Mouse (Mus musculus) limb, embryonic 12.5 days (tissue): ENCODE measurements at regions not wholly inside any gene's neighbourhood (a gene's known extent, or its start where the extent isn't known, plus 50 kb on each side); places are given as distances from the start of the nearest gene placed in this dataset.

Experiments used
- ATAC-seq: fragments of 200-750 bp; cut with Nextera tagmentation; 2 replicates; pipeline ENCODE4 v1.8.0; 2017; ENCODE audit warnings: low read depth, moderate TSS enrichment; ENCODE audit not compliant: insufficient number of reproducible peaks, insufficient read depth, low FRiP score, low TSS enrichment
- H3K27ac ChIP-seq: fragments of 300-500 bp; sonication (generic); 2 replicates; pipeline ENCODE4 v1.5.1; 2016; ENCODE audit warnings: mild to moderate bottlenecking, moderate library complexity
- H3K27me3 ChIP-seq: fragments of 300-500 bp; sonication (generic); 2 replicates; pipeline ENCODE4 v1.6.1; 2016; ENCODE audit warnings: mild to moderate bottlenecking, moderate library complexity
- H3K36me3 ChIP-seq: fragments of 300-500 bp; sonication (generic); 2 replicates; pipeline ENCODE4 v1.6.1; 2016; ENCODE audit warnings: mild to moderate bottlenecking, moderate library complexity
- H3K4me1 ChIP-seq: fragments of 300-500 bp; sonication (generic); replicated peaks from 2 replicates; pipeline ENCODE4 v1.6.1; 2016
- H3K4me2 ChIP-seq: fragments of 300-500 bp; sonication (generic); 2 replicates; pipeline ENCODE4 v1.6.1; 2016; ENCODE audit warnings: mild to moderate bottlenecking, moderate library complexity
- H3K4me3 ChIP-seq: fragments of 300-500 bp; sonication (generic); replicated peaks from 2 replicates; pipeline ENCODE4 v1.5.1; 2016; ENCODE audit warnings: mild to moderate bottlenecking
- H3K9ac ChIP-seq: fragments of 300-500 bp; sonication (generic); replicated peaks from 2 replicates; pipeline ENCODE4 v1.6.1; 2016; ENCODE audit warnings: mild to moderate bottlenecking, moderate library complexity
- H3K9me3 ChIP-seq: fragments of 300-500 bp; sonication (generic); 2 replicates; pipeline ENCODE4 v1.6.1; 2016; ENCODE audit warnings: mild to moderate bottlenecking, moderate library complexity
- WGBS: fragments of 180-500 bp; shearing (Covaris S2); methylation state at CpG from one replicate; pipeline ENCODE4 v1.1.7; 2016; 5-methylcytosine and 5-hydroxymethylcytosine counted together

GRCm38 (mm10) chr9:113419801-113420200 lies 288.3 kb downstream of the Pdcd6ip start:
- Histone ChIP-seq H3K27ac (no peak overlapping the region), H3K9ac (no peak overlapping the region), H3K36me3 (no peaks in the 10 kb centered on the region), H3K4me1 (no peaks in the 10 kb centered on the region), H3K27me3 (no peaks in the 10 kb centered on the region), H3K4me2 (no peak overlapping the region), H3K9me3 (no peaks in the 10 kb centered on the region), H3K4me3 (no peak overlapping the region)
- ATAC-seq, result no peak
- WGBS, result 100% methylated on average over 1 of the region's 1 CpGs

- no peak for ATAC-seq
- no peak overlapping the region for H3K4me3 ChIP-seq
Observed at GRCm38 (mm10) chr9:113417106-113417505, 291.0 kb downstream of the Pdcd6ip start.

GRCm38 (mm10) chr9:113415511-113415931 lies 292.5 kb downstream of the Pdcd6ip start:
- Histone ChIP-seq H3K36me3 (no peaks in the 10 kb centered on the region), H3K27me3 (no peaks in the 10 kb centered on the region), H3K9me3 (no peaks in the 10 kb centered on the region), H3K9ac (no peak overlapping the region), H3K4me1 (no peaks in the 10 kb centered on the region), H3K27ac (no peak overlapping the region), H3K4me2 (no peak overlapping the region), H3K4me3 (no peak overlapping the region)
- 69% methylated on average over 5 of the region's 5 CpGs for WGBS
- ATAC-seq, result no peak

More at GRCm38 (mm10) chr9:113417106-113417505, 291.0 kb downstream of the Pdcd6ip start:
- H3K27me3 ChIP-seq, result no peaks in the 10 kb centered on the region
- H3K4me1 ChIP-seq, result no peaks in the 10 kb centered on the region
- 86% methylated on average over 3 of the region's 3 CpGs for WGBS
- no peaks in the 10 kb centered on the region for H3K9me3 ChIP-seq
- H3K4me2 ChIP-seq, result no peak overlapping the region
- no peak overlapping the region for H3K9ac ChIP-seq
- H3K36me3 ChIP-seq, result no peaks in the 10 kb centered on the region
- no peak overlapping the region for H3K27ac ChIP-seq

- Histone ChIP-seq H3K36me3 (no peaks in the 10 kb centered on the region), H3K27me3 (no peaks in the 10 kb centered on the region), H3K4me2 (no peak overlapping the region), H3K4me1 (no peaks in the 10 kb centered on the region), H3K9ac (no peak overlapping the region), H3K27ac (no peak overlapping the region), H3K4me3 (no peak overlapping the region), H3K9me3 (no peaks in the 10 kb centered on the region)
- WGBS, result 55% methylated on average over 1 of the region's 1 CpGs
- ATAC-seq, result no peak
Observed at GRCm38 (mm10) chr9:113414690-113415089, 293.4 kb downstream of the Pdcd6ip start.

- H3K36me3 ChIP-seq, result no peaks in the 10 kb centered on the region
- ATAC-seq, result no peak
- H3K27me3 ChIP-seq, result no peaks in the 10 kb centered on the region
- 84% methylated on average over 3 of the region's 3 CpGs for WGBS
- no peaks in the 10 kb centered on the region for H3K4me1 ChIP-seq
- no peaks in the 10 kb centered on the region for H3K9me3 ChIP-seq
- no peak overlapping the region for H3K4me2 ChIP-seq
- no peak overlapping the region for H3K27ac ChIP-seq
- no peak overlapping the region for H3K9ac ChIP-seq
- H3K4me3 ChIP-seq, result no peak overlapping the region
Observed at GRCm38 (mm10) chr9:113413851-113414250, 294.2 kb downstream of the Pdcd6ip start.

DNA sequence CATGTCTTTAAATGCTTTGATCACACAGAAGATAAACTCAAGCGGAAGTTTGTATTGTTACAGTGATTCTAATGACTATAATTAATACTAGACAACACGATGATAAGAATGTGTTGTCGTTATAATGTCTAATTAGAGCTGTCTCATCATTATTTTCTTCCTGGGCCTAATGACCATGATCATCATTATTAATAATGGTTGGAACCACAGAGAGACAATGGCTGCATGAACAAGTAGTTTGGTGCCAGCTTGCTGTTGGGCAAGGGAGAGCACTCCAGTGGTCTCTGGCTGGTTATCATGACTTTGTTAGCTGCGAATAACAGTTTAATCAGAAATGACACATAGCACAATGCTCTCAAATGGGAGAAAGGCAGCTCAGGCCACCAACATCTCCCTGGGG lies 296.4 kb downstream of the Pdcd6ip start:
- H3K4me3 ChIP-seq, result no peak overlapping the region
- no peak overlapping the region for H3K27ac ChIP-seq
- no peak for ATAC-seq
- H3K27me3 ChIP-seq, result no peaks in the 10 kb centered on the region
- no peak overlapping the region for H3K4me2 ChIP-seq
- no peaks in the 10 kb centered on the region for H3K4me1 ChIP-seq
- 89% methylated on average over 4 of the region's 4 CpGs for WGBS
- H3K36me3 ChIP-seq, result no peaks in the 10 kb centered on the region
- H3K9ac ChIP-seq, result no peak overlapping the region
- no peaks in the 10 kb centered on the region for H3K9me3 ChIP-seq

DNA sequence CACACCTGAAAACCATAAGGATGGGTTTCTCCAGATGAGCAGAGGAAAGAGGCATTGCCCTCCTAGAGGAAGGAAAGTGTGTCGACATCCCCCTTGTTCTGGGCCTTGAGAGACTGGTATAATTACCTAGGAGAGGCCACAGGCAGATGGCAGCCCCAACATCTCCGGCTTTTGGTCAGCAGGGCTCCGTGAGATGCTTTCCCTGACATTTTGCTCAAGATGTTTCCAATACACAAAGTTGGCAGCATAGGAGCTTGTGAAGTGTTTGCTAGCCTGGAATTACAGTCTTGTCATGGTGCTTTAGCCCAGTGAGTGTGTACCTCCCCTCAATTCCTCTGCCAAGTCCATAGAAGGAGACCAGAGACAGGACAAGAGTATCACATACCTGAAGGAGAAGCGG lies 299.5 kb downstream of the Pdcd6ip start:
- no peak overlapping the region for H3K9ac ChIP-seq
- no peaks in the 10 kb centered on the region for H3K9me3 ChIP-seq
- no peaks in the 10 kb centered on the region for H3K27me3 ChIP-seq
- no peak for ATAC-seq
- H3K4me2 ChIP-seq, result no peak overlapping the region
- no peak overlapping the region for H3K4me3 ChIP-seq
- no peaks in the 10 kb centered on the region for H3K36me3 ChIP-seq
- WGBS, result 82% methylated on average over 4 of the region's 4 CpGs
- no peak overlapping the region for H3K27ac ChIP-seq
- H3K4me1 ChIP-seq, result no peaks in the 10 kb centered on the region

DNA sequence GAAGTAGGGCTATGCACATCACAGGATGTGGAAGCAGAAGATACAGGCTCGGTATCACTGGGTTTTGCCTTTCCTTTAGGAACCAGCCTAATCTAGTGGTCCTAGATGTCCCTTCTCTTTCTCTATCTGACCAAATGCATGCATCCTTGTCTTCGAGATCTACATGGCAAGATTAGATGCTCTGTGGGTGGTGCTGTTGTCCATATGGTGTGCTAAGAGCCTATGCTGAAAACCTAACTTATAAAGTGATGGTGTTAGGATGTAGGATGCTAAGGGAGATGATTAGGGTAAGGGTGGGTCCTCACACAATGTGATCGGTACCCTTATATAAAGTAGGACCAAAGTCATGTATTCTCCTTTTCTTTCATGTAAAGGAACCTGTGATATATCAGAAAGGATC lies 313.7 kb downstream of the Pdcd6ip start:
- no peak overlapping the region for H3K4me2 ChIP-seq
- 0 out of 2 replicates have a peak, but pooled peaks cover 4% of the 10 kb centered on the region for H3K9me3 ChIP-seq
- H3K9ac ChIP-seq, result no peak overlapping the region
- WGBS, result 84% methylated on average over 3 of the region's 3 CpGs
- no peaks in the 10 kb centered on the region for H3K4me1 ChIP-seq
- no peak for ATAC-seq
- no peak overlapping the region for H3K4me3 ChIP-seq
- H3K36me3 ChIP-seq, result no peaks in the 10 kb centered on the region
- no peak overlapping the region for H3K27ac ChIP-seq
- no peaks in the 10 kb centered on the region for H3K27me3 ChIP-seq

DNA sequence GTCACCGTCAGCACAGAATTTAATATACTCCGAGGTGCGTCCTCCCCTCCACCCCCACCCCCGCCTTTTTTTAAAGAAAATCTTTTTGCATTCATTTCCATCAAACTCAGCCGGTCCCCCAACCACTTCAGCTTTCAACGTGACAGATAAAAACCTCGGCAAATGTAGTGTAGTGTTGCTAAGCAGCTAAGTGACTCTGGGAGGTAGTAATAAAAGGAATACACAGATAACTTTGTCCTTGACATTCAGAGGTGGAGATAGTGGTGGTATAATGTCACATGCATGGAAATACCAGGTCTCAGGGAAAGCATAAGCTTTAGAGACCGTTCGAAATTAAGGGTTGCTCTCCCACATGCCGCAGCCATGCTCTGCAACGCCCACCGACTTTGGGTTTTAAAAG lies 320.7 kb downstream of the Pdcd6ip start:
- ATAC-seq, result no peak
- Histone ChIP-seq H3K4me1 (peaks cover under 1% of the 10 kb centered on the region; the same call in 1 of the 2 replicates), H3K4me2 (no peak overlapping the region), H3K4me3 (no peak overlapping the region), H3K36me3 (no peaks in the 10 kb centered on the region), H3K9ac (no peak overlapping the region), H3K27me3 (no peaks in the 10 kb centered on the region), H3K27ac (no peak overlapping the region), H3K9me3 (no peaks in the 10 kb centered on the region)
- WGBS, result 84% methylated on average over 12 of the region's 12 CpGs

GRCm38 (mm10) chr9:113381591-113382110 lies 326.4 kb downstream of the Pdcd6ip start:
- Histone ChIP-seq H3K36me3 (no peaks in the 10 kb centered on the region), H3K27me3 (no peaks in the 10 kb centered on the region; the same call in 1 of the 2 replicates), H3K9ac (no peak overlapping the region), H3K27ac (no peak overlapping the region), H3K9me3 (no peaks in the 10 kb centered on the region), H3K4me1 (peaks cover 20% of the 10 kb centered on the region), H3K4me2 (peak overlapping the region; percentile 45), H3K4me3 (no peak overlapping the region)
- ATAC-seq, result no peak
- WGBS, result 13% methylated on average over 13 of the region's 13 CpGs

- Histone ChIP-seq H3K9me3 (no peaks in the 10 kb centered on the region), H3K27me3 (no peaks in the 10 kb centered on the region; the same call in 1 of the 2 replicates), H3K4me3 (no peak overlapping the region), H3K9ac (no peak overlapping the region), H3K27ac (no peak overlapping the region), H3K4me1 (peaks cover 20% of the 10 kb centered on the region), H3K4me2 (peak overlapping the region; percentile 24), H3K36me3 (no peaks in the 10 kb centered on the region)
- 31% methylated on average over 17 of the region's 17 CpGs for WGBS
- no peak for ATAC-seq
Observed at GRCm38 (mm10) chr9:113380408-113381129, 327.5 kb downstream of the Pdcd6ip start.

- Histone ChIP-seq H3K4me2 (no peak overlapping the region), H3K4me3 (no peak overlapping the region), H3K9me3 (no peaks in the 10 kb centered on the region), H3K4me1 (peaks cover 20% of the 10 kb centered on the region), H3K9ac (no peak overlapping the region), H3K27me3 (no peaks in the 10 kb centered on the region; the same call in 1 of the 2 replicates), H3K27ac (no peak overlapping the region), H3K36me3 (no peaks in the 10 kb centered on the region)
- WGBS, result 83% methylated on average over 2 of the region's 2 CpGs
- ATAC-seq, result no peak
Observed at GRCm38 (mm10) chr9:113378525-113378924, 329.5 kb downstream of the Pdcd6ip start.
